Mouse (Mus musculus): ENCODE measurements at regions not wholly inside any gene's neighbourhood (a gene's known extent, or its start where the extent isn't known, plus 50 kb on each side); places are given as distances from the start of the nearest gene placed in this dataset.

GRCm38 (mm10) chr1:128738152-128738551 is 146.1 kb upstream of the Cxcr4 start:
- no peak for DNase-seq (ENCODE audit: low read depth, low spot score)

GRCm38 (mm10) chr1:128734857-128735256 is 142.8 kb upstream of the Cxcr4 start:
- DNase-seq (ENCODE audit: low read depth, low spot score) = no peak

- no peak for DNase-seq (ENCODE audit: low read depth, low spot score)
These were observed 139.4 kb upstream of the Cxcr4 start for GRCm38 (mm10) chr1:128731445-128731844.

- no peak for DNase-seq (ENCODE audit: low read depth, low spot score)
These were observed 132.5 kb upstream of the Cxcr4 start for GRCm38 (mm10) chr1:128724433-128725091.

- no peak for DNase-seq (ENCODE audit: low read depth, low spot score)
These were observed 131.8 kb upstream of the Cxcr4 start for GRCm38 (mm10) chr1:128723843-128724242.

GRCm38 (mm10) chr1:128722061-128722471 is 130.0 kb upstream of the Cxcr4 start:
- DNase-seq (ENCODE audit: low read depth, low spot score) = no peak

GRCm38 (mm10) chr1:128714843-128715242 is 122.8 kb upstream of the Cxcr4 start:
- no peak for DNase-seq (ENCODE audit: low read depth, low spot score)

GRCm38 (mm10) chr1:128712876-128713275 is 120.8 kb upstream of the Cxcr4 start:
- no peak for DNase-seq (ENCODE audit: low read depth, low spot score)

- no peak for DNase-seq (ENCODE audit: low read depth, low spot score)
These were observed 119.0 kb upstream of the Cxcr4 start for GRCm38 (mm10) chr1:128711121-128711520.

GRCm38 (mm10) chr1:128707747-128708146 is 115.7 kb upstream of the Cxcr4 start:
- DNase-seq (ENCODE audit: low read depth, low spot score) = no peak

- DNase-seq (ENCODE audit: low read depth, low spot score) = no peak
These were observed 114.1 kb upstream of the Cxcr4 start for GRCm38 (mm10) chr1:128706167-128706566.

GRCm38 (mm10) chr1:128705071-128705503 is 113.0 kb upstream of the Cxcr4 start:
- DNase-seq (ENCODE audit: low read depth, low spot score) = no peak

- no peak for DNase-seq (ENCODE audit: low read depth, low spot score)
These were observed 109.2 kb upstream of the Cxcr4 start for GRCm38 (mm10) chr1:128701326-128701725.

GRCm38 (mm10) chr1:128697962-128698361 is 105.9 kb upstream of the Cxcr4 start:
- no peak for DNase-seq (ENCODE audit: low read depth, low spot score)

GRCm38 (mm10) chr1:128695936-128696335 is 103.8 kb upstream of the Cxcr4 start:
- DNase-seq (ENCODE audit: low read depth, low spot score) = no peak

GRCm38 (mm10) chr1:128692799-128693198 is 100.7 kb upstream of the Cxcr4 start:
- no peak for DNase-seq (ENCODE audit: low read depth, low spot score)

- no peak for DNase-seq (ENCODE audit: low read depth, low spot score)
These were observed 100.2 kb upstream of the Cxcr4 start for GRCm38 (mm10) chr1:128692313-128692712.

GRCm38 (mm10) chr1:128687236-128687927 is 95.3 kb upstream of the Cxcr4 start:
- DNase-seq (ENCODE audit: low read depth, low spot score) = no peak

GRCm38 (mm10) chr1:128685467-128686137 is 93.5 kb upstream of the Cxcr4 start:
- no peak for DNase-seq (ENCODE audit: low read depth, low spot score)

- no peak for DNase-seq (ENCODE audit: low read depth, low spot score)
These were observed 90.8 kb upstream of the Cxcr4 start for GRCm38 (mm10) chr1:128682942-128683341.

- DNase-seq (ENCODE audit: low read depth, low spot score) = no peak
These were observed 89.2 kb upstream of the Cxcr4 start for GRCm38 (mm10) chr1:128681261-128681660.

GRCm38 (mm10) chr1:128680538-128680937 is 88.4 kb upstream of the Cxcr4 start:
- DNase-seq (ENCODE audit: low read depth, low spot score) = no peak

- no peak for DNase-seq (ENCODE audit: low read depth, low spot score)
These were observed 87.9 kb upstream of the Cxcr4 start for GRCm38 (mm10) chr1:128680012-128680411.

Measured in retina, adult 2 months (tissue).